Mouse (Mus musculus) hindbrain, embryonic 14.5 days (tissue): ENCODE measurements around the gene Ccnd3. TPM values are rescaled to one million over a fixed set of nuclear protein-coding genes. Genes with fewer than 3 reads are reported as not detected.
A peak's percentile ranks its signal among the peaks of the same experiment; 100 is the strongest.
"Not testable (repeated sequence)": the region's sequence is repeated elsewhere in the genome, so short reads cannot be mapped to it uniquely, and the experiment has no call there.

Experiments used
- ATAC-seq: fragments of 200-750 bp; cut with Nextera tagmentation; 2 replicates; pipeline ENCODE4 v1.8.0; 2017; ENCODE audit warnings: moderate number of reproducible peaks, mild to moderate bottlenecking, moderate TSS enrichment, moderate library complexity; ENCODE audit not compliant: low FRiP score
- DNase-seq: peaks from one replicate; pipeline ENCODE4 v3.0.0-alpha.2; 2015; ENCODE audit warnings: low spot score
- H3K27ac ChIP-seq: fragments of 300-500 bp; sonication (generic); 2 replicates; pipeline ENCODE4 v1.5.1; 2014; ENCODE audit warnings: mild to moderate bottlenecking, moderate library complexity
- H3K27me3 ChIP-seq: fragments of 300-500 bp; sonication (generic); 2 replicates; pipeline ENCODE4 v1.6.1; 2014; ENCODE audit warnings: mild to moderate bottlenecking, low read length, mixed read lengths; ENCODE audit not compliant: control insufficient read depth, insufficient read depth
- H3K36me3 ChIP-seq: fragments of 300-500 bp; sonication (generic); replicated peaks from 2 replicates; pipeline ENCODE4 v1.6.1; 2014; ENCODE audit not compliant: control insufficient read depth, insufficient read depth
- H3K4me1 ChIP-seq: fragments of 300-500 bp; sonication (generic); replicated peaks from 2 replicates; pipeline ENCODE4 v1.6.1; 2014; ENCODE audit warnings: antibody characterized with exemption, low read length, mixed read lengths; ENCODE audit not compliant: control insufficient read depth, insufficient read depth
- H3K4me2 ChIP-seq: fragments of 300-500 bp; sonication (generic); replicated peaks from 2 replicates; pipeline ENCODE4 v1.6.1; 2014; ENCODE audit warnings: mild to moderate bottlenecking, moderate library complexity
- H3K4me3 ChIP-seq: fragments of 300-500 bp; sonication (generic); replicated peaks from 2 replicates; pipeline ENCODE4 v1.5.1; 2014; ENCODE audit warnings: mild to moderate bottlenecking, low read length
- H3K9ac ChIP-seq: fragments of 300-500 bp; sonication (generic); 2 replicates; pipeline ENCODE4 v1.6.1; 2014
- H3K9me3 ChIP-seq: fragments of 300-500 bp; sonication (generic); 2 replicates; pipeline ENCODE4 v1.6.1; 2016; ENCODE audit warnings: low read length; ENCODE audit not compliant: control insufficient read depth
- WGBS: fragments of 180-500 bp; shearing (Covaris S2); extraction: QIAGEN DNeasy Blood & Tissue Kit; methylation state at CpG from one replicate; pipeline ENCODE4 v1.1.7; 2014; 5-methylcytosine and 5-hydroxymethylcytosine counted together
- polyA plus RNA-seq: library from polyadenylated mRNA; unstranded; fragments of >200 nt; fragmentation: Nextera tagmentation; extraction: Ambion mirVana; gene quantifications from 2 replicates; pipeline ENCODE4 v1.2.1, GENCODE M21; 2014

Gene Ccnd3
- polyA plus RNA-seq, 1 experiment from 2014 or later = 80.3 TPM

DNA sequence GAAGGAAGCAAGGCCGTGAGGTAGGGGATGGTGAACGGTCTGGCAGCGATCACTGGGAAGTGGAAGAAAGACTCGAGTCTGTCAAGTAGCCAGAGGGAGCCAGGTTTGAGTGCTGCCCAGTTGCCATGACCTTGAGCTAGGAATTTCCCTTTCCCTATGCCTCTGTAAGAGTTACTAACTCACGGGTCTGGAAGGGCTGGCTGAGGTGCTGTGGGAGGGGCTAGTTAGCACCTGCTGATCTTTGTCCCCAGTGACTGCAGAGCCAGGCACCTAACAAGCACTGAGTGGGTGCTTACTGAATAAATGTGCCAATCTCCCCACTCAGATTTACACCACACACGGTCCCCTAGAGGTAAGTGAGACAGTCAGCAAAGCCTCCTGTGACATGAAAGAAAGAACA lies 11.2 kb upstream of the Ccnd3 start:
- no peak for ATAC-seq
- no peaks in the 10 kb centered on the region for H3K4me1 ChIP-seq
- H3K4me3 ChIP-seq = no peak overlapping the region
- no peak overlapping the region for H3K9ac ChIP-seq
- H3K27me3 ChIP-seq = no peaks in the 10 kb centered on the region
- H3K9me3 ChIP-seq = no peaks in the 10 kb centered on the region
- WGBS = 90% methylated on average over 6 of the region's 6 CpGs
- H3K36me3 ChIP-seq = peaks cover 91% of the 10 kb centered on the region
- DNase-seq = no peak
- H3K4me2 ChIP-seq = no peak overlapping the region
- H3K27ac ChIP-seq = no peak overlapping the region

DNA sequence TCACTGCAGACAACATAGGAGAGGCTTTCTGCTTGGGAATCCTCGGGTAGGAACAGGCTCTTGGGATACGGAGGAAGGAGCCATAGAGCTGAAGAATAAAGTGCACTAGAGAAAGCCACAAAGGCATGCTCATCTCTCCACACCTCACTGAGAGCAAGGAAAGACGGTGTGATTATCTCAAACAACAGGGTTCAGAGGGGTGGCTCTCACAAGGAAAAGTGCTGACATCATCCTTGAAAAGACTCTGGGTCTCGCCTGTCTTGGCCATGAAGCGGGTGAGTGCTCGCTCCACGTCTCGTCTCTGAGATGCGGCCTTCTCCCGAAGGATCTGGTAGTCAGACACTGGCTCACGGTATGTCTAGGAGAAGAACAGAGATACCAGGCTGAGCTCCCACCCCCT lies 10.7 kb upstream of the Ccnd3 start:
- no peaks in the 10 kb centered on the region for H3K4me1 ChIP-seq
- no peak overlapping the region for H3K4me2 ChIP-seq
- no peak overlapping the region for H3K4me3 ChIP-seq
- H3K27ac ChIP-seq = no peak overlapping the region
- WGBS = 93% methylated on average over 11 of the region's 11 CpGs
- H3K36me3 ChIP-seq = peaks cover 91% of the 10 kb centered on the region
- ATAC-seq (no peak), DNase-seq (no peak)
- H3K9ac ChIP-seq = no peak overlapping the region
- no peaks in the 10 kb centered on the region for H3K9me3 ChIP-seq
- no peaks in the 10 kb centered on the region for H3K27me3 ChIP-seq

DNA sequence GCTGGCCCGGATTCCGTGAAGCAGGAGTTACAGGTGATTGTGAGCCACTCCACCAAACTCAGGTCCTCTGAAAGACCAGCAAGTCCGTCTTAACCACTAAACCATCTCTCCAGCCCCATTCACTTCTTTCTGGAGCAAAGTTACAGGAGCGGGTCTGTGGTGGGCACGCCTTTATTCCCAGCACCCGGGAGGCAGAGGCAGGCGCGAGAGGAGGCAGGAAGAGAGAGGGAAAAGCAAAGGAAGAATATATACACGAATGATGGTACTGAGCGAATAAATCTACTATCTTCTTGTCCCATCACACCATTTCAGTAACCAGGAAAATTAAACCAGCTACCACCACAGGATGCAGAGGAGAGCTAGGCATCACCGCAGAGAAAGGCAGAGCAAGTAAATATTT lies 3.3 kb upstream of the Ccnd3 start:
- no peak for ATAC-seq

DNA sequence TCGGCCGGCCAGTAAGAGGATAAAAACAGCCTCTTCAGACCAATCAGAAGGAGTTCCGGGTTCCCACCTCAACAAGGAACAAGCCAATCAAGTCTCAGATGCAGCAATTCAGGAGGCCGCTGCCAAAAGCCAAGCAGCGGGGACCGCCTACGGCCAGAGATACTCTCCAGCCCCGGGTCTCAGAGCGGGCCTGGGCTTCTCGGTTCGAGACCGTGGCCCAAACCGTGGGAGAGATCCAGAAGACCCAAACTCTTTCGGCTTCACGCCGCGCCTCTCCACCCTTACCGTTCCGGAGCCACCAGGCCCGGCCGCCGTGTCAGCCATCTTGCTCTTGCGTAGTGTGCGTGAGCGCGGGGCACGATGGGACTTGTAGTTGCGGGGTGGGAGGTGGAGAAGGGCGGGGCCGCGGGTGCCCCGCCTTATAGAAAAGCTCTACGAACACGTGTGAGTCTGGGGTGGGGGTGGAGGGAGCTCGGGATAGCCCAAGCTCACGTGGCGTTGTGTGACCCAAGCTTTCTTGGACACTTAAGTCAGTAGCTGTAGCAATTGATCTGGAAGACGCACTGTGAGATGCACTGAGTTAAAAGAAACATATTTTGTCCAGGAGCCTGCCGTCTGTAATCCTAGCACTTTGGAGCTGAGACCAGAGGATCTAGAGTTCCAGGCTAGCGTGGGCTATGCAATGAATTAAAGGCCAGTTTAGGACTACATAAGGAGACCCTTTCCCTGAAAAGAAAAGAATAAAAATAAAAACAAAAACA lies 2.7 kb upstream of the Ccnd3 start, which contains the start of gene Taf8:
Gene Taf8, minus strand, starts transcription at position 347 of the 761 bp plus-strand sequence.
- Histone ChIP-seq H3K4me1 (peaks cover 15% of the 10 kb centered on the region), H3K9ac (peak within 1 kb of the TSS; percentile 69), H3K27ac (peak within 1 kb of the TSS; percentile 78), H3K4me3 (peak within 1 kb of the TSS; percentile 81), H3K27me3 (no peaks in the 10 kb centered on the region), H3K9me3 (no peaks in the 10 kb centered on the region), H3K4me2 (peak within 1 kb of the TSS; percentile 91), H3K36me3 (peaks cover 30% of the 10 kb centered on the region)
- 2% methylated on average over 40 of the region's 40 CpGs for WGBS
- peak; percentile 97 for ATAC-seq
- peak; percentile 89 for DNase-seq

More for the DNA sequence above, 3.3 kb upstream of the Ccnd3 start:
- H3K36me3 ChIP-seq = peaks cover 36% of the 10 kb centered on the region
- H3K4me2 ChIP-seq = peak overlapping the region; percentile 91
- H3K4me3 ChIP-seq = peak overlapping the region; percentile 81
- H3K9ac ChIP-seq = peak overlapping the region; percentile 69
- 7% methylated on average over 11 of the region's 11 CpGs for WGBS
- DNase-seq = no peak
- no peaks in the 10 kb centered on the region for H3K9me3 ChIP-seq
- no peak overlapping the region; the same call in 1 of the 2 replicates for H3K27ac ChIP-seq
- H3K4me1 ChIP-seq = peaks cover 15% of the 10 kb centered on the region
- H3K27me3 ChIP-seq = no peaks in the 10 kb centered on the region

GRCm38 (mm10) chr17:47502707-47503045 lies 2.2 kb upstream of the Ccnd3 start:
- H3K4me2 ChIP-seq = peak overlapping the region; percentile 91
- WGBS = 78% methylated on average over 6 of the region's 6 CpGs
- ATAC-seq = not testable (repeated sequence)

DNA sequence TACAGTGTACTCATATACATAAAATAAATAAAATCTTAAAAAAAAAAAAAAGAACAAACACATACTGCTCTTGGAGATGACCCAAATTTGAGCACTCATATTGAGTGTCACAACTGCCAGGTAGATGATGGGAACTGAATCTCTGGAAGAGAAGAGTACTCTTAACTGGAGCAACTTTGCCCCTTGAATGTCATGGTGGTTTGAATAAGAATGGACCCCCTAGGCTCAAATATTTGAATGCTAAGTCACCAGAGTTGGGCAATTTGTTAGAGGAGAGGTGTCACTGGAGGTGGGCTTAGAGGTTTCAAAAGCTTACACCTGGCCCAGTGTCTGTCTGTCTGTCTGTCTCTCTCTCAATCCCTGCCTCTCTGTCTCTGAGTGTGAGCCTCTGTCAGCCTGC lies 1.2 kb upstream of the Ccnd3 start:
- DNase-seq = no peak
- Histone ChIP-seq H3K36me3 (peaks cover 20% of the 10 kb centered on the region), H3K4me2 (no peak overlapping the region), H3K4me1 (peaks cover 15% of the 10 kb centered on the region), H3K27me3 (no peaks in the 10 kb centered on the region), H3K27ac (no peak overlapping the region), H3K4me3 (no peak overlapping the region), H3K9me3 (no peaks in the 10 kb centered on the region), H3K9ac (no peak overlapping the region)
- no peak for ATAC-seq

More at GRCm38 (mm10) chr17:47502707-47503045, 2.2 kb upstream of the Ccnd3 start:
- H3K36me3 ChIP-seq = peaks cover 28% of the 10 kb centered on the region
- H3K27ac ChIP-seq, H3K27me3 ChIP-seq, H3K9ac ChIP-seq, H3K4me3 ChIP-seq, H3K9me3 ChIP-seq, DNase-seq: not testable (repeated sequence)
- H3K4me1 ChIP-seq = peaks cover 15% of the 10 kb centered on the region

DNA sequence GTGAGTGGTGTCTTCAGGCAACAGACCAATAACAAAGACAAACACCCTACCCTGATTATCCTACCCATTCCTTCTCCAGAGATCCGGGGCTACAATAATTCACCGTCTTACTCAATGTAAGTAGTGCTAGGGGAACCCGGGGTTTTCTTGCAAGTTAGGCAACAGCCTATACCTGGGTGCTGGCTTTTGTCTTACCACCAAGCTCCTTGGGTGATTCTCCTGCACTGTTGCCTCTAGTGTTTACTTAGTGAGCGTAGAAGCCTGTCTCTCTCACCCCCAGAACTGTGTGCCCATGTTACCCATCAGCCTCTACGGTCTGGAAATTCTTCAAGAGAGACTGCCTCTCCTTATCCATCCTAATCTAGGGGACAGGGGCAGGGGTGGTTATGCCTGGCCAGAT lies 623 bp upstream of the Ccnd3 start:
- Histone ChIP-seq H3K27me3 (no peaks in the 10 kb centered on the region), H3K36me3 (peaks cover 15% of the 10 kb centered on the region), H3K9me3 (no peaks in the 10 kb centered on the region), H3K27ac (no peak overlapping the region), H3K4me2 (peak overlapping the region; percentile 49), H3K4me3 (no peak overlapping the region), H3K4me1 (peaks cover 15% of the 10 kb centered on the region), H3K9ac (peak overlapping the region; percentile 32; the same call in 1 of the 2 replicates)
- 76% methylated on average over 5 of the region's 5 CpGs for WGBS
- no peak for ATAC-seq
- DNase-seq = no peak

- 55% methylated on average over 2 of the region's 2 CpGs for WGBS
- Histone ChIP-seq H3K9me3 (no peaks in the 10 kb centered on the region), H3K36me3 (peaks cover 5% of the 10 kb centered on the region; the same call in 1 of the 2 replicates), H3K4me2 (peak overlapping the region; percentile 49), H3K27me3 (no peaks in the 10 kb centered on the region), H3K4me1 (peaks cover 15% of the 10 kb centered on the region), H3K27ac (no peak overlapping the region), H3K9ac (peak overlapping the region; percentile 32; the same call in 1 of the 2 replicates), H3K4me3 (0 out of 2 replicates have a peak overlapping the region, but pooled peaks have one; percentile 25)
- DNase-seq = no peak
- ATAC-seq = no peak
These were observed 715 bp downstream of the Ccnd3 start for GRCm38 (mm10) chr17:47505566-47505965.

- no peak for ATAC-seq
- no peaks in the 10 kb centered on the region for H3K27me3 ChIP-seq
- H3K4me1 ChIP-seq = peaks cover 13% of the 10 kb centered on the region
- H3K9me3 ChIP-seq = no peaks in the 10 kb centered on the region
- no peak for DNase-seq
- no peak overlapping the region for H3K27ac ChIP-seq
- no peak overlapping the region for H3K4me2 ChIP-seq
- 100% methylated on average over 1 of the region's 1 CpGs for WGBS
- no peaks in the 10 kb centered on the region for H3K36me3 ChIP-seq
- no peak overlapping the region for H3K9ac ChIP-seq
- H3K4me3 ChIP-seq = no peak overlapping the region
These were observed 1.2 kb downstream of the Ccnd3 start for GRCm38 (mm10) chr17:47506042-47506441.
